Mouse (Mus musculus): Measurements from ENCODE around the gene Ppie.
"Not testable (repeated sequence)": the region's sequence is repeated elsewhere in the genome, so short reads cannot be mapped to it uniquely, and the experiment has no call there.

The Ppie gene

GRCm38 (mm10) chr4:123139513-123140154, at the start of gene Ppie:
Gene Ppie, minus strand, starts transcription at chr4:123139951.
- peak; percentile 86 for DNase-seq (ENCODE audit: low read depth, low spot score)

- DNase-seq (ENCODE audit: low read depth, low spot score) = no peak
These were observed 45.1 kb upstream of the Ppie start for GRCm38 (mm10) chr4:123184816-123185215.

GRCm38 (mm10) chr4:123183239-123184056, 43.7 kb upstream of the Ppie start:
- DNase-seq (ENCODE audit: low read depth, low spot score) = peak; percentile 85

GRCm38 (mm10) chr4:123182328-123183238, 42.8 kb upstream of the Ppie start, which contains the start of gene Hpcal4:
Gene Hpcal4, plus strand, starts transcription at chr4:123183227.
- peak; percentile 67 for DNase-seq (ENCODE audit: low read depth, low spot score)

GRCm38 (mm10) chr4:123171811-123172210, 32.1 kb upstream of the Ppie start:
- DNase-seq (ENCODE audit: low read depth, low spot score) = peak; percentile 34

- no peak for DNase-seq (ENCODE audit: low read depth, low spot score)
These were observed 24.4 kb upstream of the Ppie start for GRCm38 (mm10) chr4:123164157-123164556.

GRCm38 (mm10) chr4:123162305-123162917, 22.7 kb upstream of the Ppie start:
- no peak for DNase-seq (ENCODE audit: low read depth, low spot score)

GRCm38 (mm10) chr4:123161251-123161650, 21.5 kb upstream of the Ppie start:
- not testable (repeated sequence) for DNase-seq (ENCODE audit: low read depth, low spot score)

GRCm38 (mm10) chr4:123160571-123160970, 20.8 kb upstream of the Ppie start:
- DNase-seq (ENCODE audit: low read depth, low spot score) = no peak

GRCm38 (mm10) chr4:123155840-123156239, 16.1 kb upstream of the Ppie start:
- DNase-seq (ENCODE audit: low read depth, low spot score) = no peak

GRCm38 (mm10) chr4:123155427-123155826, 15.7 kb upstream of the Ppie start:
- no peak for DNase-seq (ENCODE audit: low read depth, low spot score)

GRCm38 (mm10) chr4:123155004-123155403, 15.3 kb upstream of the Ppie start:
- peak; percentile 21 for DNase-seq (ENCODE audit: low read depth, low spot score)

- no peak for DNase-seq (ENCODE audit: low read depth, low spot score)
These were observed 13.2 kb upstream of the Ppie start for GRCm38 (mm10) chr4:123152976-123153375.

- DNase-seq (ENCODE audit: low read depth, low spot score) = peak; percentile 31
These were observed 12.3 kb upstream of the Ppie start for GRCm38 (mm10) chr4:123152003-123152402.

- DNase-seq (ENCODE audit: low read depth, low spot score) = no peak
These were observed 7.8 kb upstream of the Ppie start for GRCm38 (mm10) chr4:123147446-123148150.

GRCm38 (mm10) chr4:123137551-123137950, 2.2 kb downstream of the Ppie start:
- no peak for DNase-seq (ENCODE audit: low read depth, low spot score)

GRCm38 (mm10) chr4:123127051-123127450, 12.7 kb downstream of the Ppie start:
- DNase-seq (ENCODE audit: low read depth, low spot score) = no peak

- no peak for DNase-seq (ENCODE audit: low read depth, low spot score)
These were observed 13.1 kb downstream of the Ppie start for GRCm38 (mm10) chr4:123126626-123127025.

GRCm38 (mm10) chr4:123121286-123121685, 18.5 kb downstream of the Ppie start:
- DNase-seq (ENCODE audit: low read depth, low spot score) = no peak

- peak; percentile 22 for DNase-seq (ENCODE audit: low read depth, low spot score)
These were observed 23.1 kb downstream of the Ppie start for GRCm38 (mm10) chr4:123116640-123117039.

GRCm38 (mm10) chr4:123116011-123116410, 23.7 kb downstream of the Ppie start, which contains the start of gene Oxct2b:
Gene Oxct2b, plus strand, starts transcription at chr4:123116266.
- DNase-seq (ENCODE audit: low read depth, low spot score) = no peak

All from ES-CJ7 (cell line).